Mouse (Mus musculus) lung, postnatal 0 days (tissue): Measurements from ENCODE around the gene Cops9.

Source experiments
- CTCF ChIP-seq: IDR thresholded peaks from 2 replicates; pipeline ENCODE4 v1.5.1; 2016; ENCODE audit warnings: antibody characterized with exemption, mild to moderate bottlenecking
- EP300 ChIP-seq: IDR thresholded peaks from 2 replicates; pipeline ENCODE4 v1.6.1; 2016; ENCODE audit warnings: antibody characterized with exemption, mild to moderate bottlenecking, control low read depth

- TF ChIP-seq CTCF (no peak), EP300 (no peak)
Observed at GRCm38 (mm10) chr1:92657025-92657820, 15.4 kb upstream of the Cops9 start.
